Mouse (Mus musculus) liver, embryonic 14.5 days (tissue): ENCODE results near the gene Amz1.

Experiments used
- CTCF ChIP-seq: IDR thresholded peaks from 2 replicates; pipeline ENCODE4 v1.5.1; 2016; ENCODE audit warnings: antibody characterized with exemption, low read depth, control low read depth
- EP300 ChIP-seq: IDR thresholded peaks from 2 replicates; pipeline ENCODE4 v1.6.1; 2016; ENCODE audit warnings: antibody characterized with exemption, low read depth

DNA sequence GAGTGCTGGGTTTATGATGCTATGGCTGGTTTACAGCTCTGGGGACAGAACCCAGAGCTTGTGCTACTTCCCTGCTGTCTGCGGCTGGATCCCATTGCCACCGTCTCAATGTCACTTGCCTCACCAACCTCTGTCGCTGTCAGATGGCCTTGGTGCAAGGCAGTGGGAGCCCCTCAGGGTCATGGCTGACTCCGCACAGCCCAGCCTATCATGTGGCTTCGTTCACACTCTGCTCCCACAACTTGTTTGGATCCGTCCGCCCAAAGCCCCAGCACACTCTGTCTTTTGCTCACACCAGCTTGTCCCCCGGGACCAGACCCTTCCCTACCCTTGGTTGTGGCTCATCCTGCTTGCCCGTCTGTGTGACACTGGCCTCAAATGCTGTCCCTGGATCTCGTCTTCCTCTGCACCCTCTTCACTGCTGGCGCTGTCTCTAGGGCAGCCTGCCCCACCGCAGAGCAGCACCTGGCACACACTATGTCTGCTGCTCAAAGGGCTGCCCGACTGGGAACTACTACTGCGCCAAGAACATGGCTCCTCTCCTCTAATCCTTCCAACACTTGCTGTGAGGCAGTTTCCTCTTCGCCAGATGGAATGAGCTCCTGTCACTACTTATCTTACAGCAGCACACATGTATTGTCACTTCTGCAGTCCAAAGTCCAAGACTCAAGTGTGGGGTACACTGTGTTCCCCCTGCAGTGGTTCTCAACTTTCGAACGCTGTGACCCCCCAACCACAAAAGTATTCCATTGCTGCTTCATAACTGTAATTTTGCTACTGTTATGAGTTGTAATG lies 3.2 kb downstream of the Amz1 start:
- TF ChIP-seq CTCF (no peak), EP300 (no peak)
